Mouse (Mus musculus) left cerebral cortex, adult 9 months (tissue): ENCODE data around the gene Atp6v0a1.
A peak's percentile ranks its signal among the peaks of the same experiment; 100 is the strongest.

Experiments used
- DNase-seq, 2 experiments: peaks; one replicate each; pipeline ENCODE4 v3.0.0; 2022; ENCODE audit warnings: low spot score in 2 of 2

Atp6v0a1 gene

GRCm38 (mm10) chr11:101060126-101060525, 50.9 kb downstream of the Atp6v0a1 start:
- peak in 1 of 2 experiments; percentile 63 for DNase-seq

GRCm38 (mm10) chr11:101061049-101061448, 51.8 kb downstream of the Atp6v0a1 start:
- DNase-seq = no peak

GRCm38 (mm10) chr11:101062165-101062884, 53.1 kb downstream of the Atp6v0a1 start:
- DNase-seq = no peak

GRCm38 (mm10) chr11:101062971-101063675, 53.9 kb downstream of the Atp6v0a1 start:
- no peak for DNase-seq

- DNase-seq = no peak
These were observed 54.5 kb downstream of the Atp6v0a1 start for GRCm38 (mm10) chr11:101063676-101064327.

- no peak for DNase-seq
These were observed 55.2 kb downstream of the Atp6v0a1 start for GRCm38 (mm10) chr11:101064462-101064861.

- DNase-seq = no peak
These were observed 55.8 kb downstream of the Atp6v0a1 start for GRCm38 (mm10) chr11:101065002-101065401.

GRCm38 (mm10) chr11:101066549-101067412, 57.5 kb downstream of the Atp6v0a1 start:
- peak in 1 of 2 experiments; percentile 81 for DNase-seq

- peak; percentile 84 to 95 for DNase-seq
These were observed 60.3 kb downstream of the Atp6v0a1 start, which contains the start of gene Naglu for GRCm38 (mm10) chr11:101069391-101070188. TSS of gene Naglu (plus strand) at chr11:101070012.

GRCm38 (mm10) chr11:101070189-101070527, 60.9 kb downstream of the Atp6v0a1 start:
- no peak for DNase-seq

GRCm38 (mm10) chr11:101070987-101071386, 61.7 kb downstream of the Atp6v0a1 start:
- DNase-seq = no peak

- DNase-seq = no peak
These were observed 62.7 kb downstream of the Atp6v0a1 start for GRCm38 (mm10) chr11:101071810-101072428.

GRCm38 (mm10) chr11:101078121-101078520, 68.9 kb downstream of the Atp6v0a1 start, which contains the start of gene Hsd17b1:
TSS of gene Hsd17b1 (plus strand) at chr11:101078411.
- no peak for DNase-seq

- DNase-seq = no peak
These were observed 70.5 kb downstream of the Atp6v0a1 start for GRCm38 (mm10) chr11:101079746-101080145.

GRCm38 (mm10) chr11:101080421-101080820, 71.2 kb downstream of the Atp6v0a1 start:
- DNase-seq = no peak

GRCm38 (mm10) chr11:101081659-101082058, 72.4 kb downstream of the Atp6v0a1 start:
- DNase-seq = no peak

- DNase-seq = peak; percentile 78 to 85
These were observed 73.2 kb downstream of the Atp6v0a1 start, which contains the start of gene Coasy for GRCm38 (mm10) chr11:101082208-101083082. TSS of gene Coasy (plus strand) at chr11:101082565.

GRCm38 (mm10) chr11:101083083-101083697, 73.9 kb downstream of the Atp6v0a1 start:
- DNase-seq = no peak

- no peak for DNase-seq
These were observed 75.0 kb downstream of the Atp6v0a1 start for GRCm38 (mm10) chr11:101084246-101084645.
